Mouse (Mus musculus) liver, embryonic 16.5 days (tissue): ENCODE results near the gene Kif5c. TPM values are rescaled to one million over a fixed set of nuclear protein-coding genes. Genes with fewer than 3 reads are reported as not detected.
A peak's percentile ranks its signal among the peaks of the same experiment; 100 is the strongest.

Experiments used
- ATAC-seq: fragments of 200-750 bp; cut with Nextera tagmentation; 2 replicates; pipeline ENCODE4 v1.8.0; 2017; ENCODE audit warnings: low read depth, mild to moderate bottlenecking, moderate number of reproducible peaks, moderate library complexity
- H3K27ac ChIP-seq: fragments of 300-500 bp; sonication (generic); 2 replicates; pipeline ENCODE4 v1.5.1; 2014; ENCODE audit warnings: mild to moderate bottlenecking, low read length
- H3K27me3 ChIP-seq: fragments of 300-500 bp; sonication (generic); 2 replicates; pipeline ENCODE4 v1.6.1; 2014; ENCODE audit warnings: low read depth, low read length, mixed read lengths; ENCODE audit not compliant: control insufficient read depth, insufficient read depth
- H3K36me3 ChIP-seq: fragments of 300-500 bp; sonication (generic); 2 replicates; pipeline ENCODE4 v1.6.1; 2014; ENCODE audit warnings: mild to moderate bottlenecking; ENCODE audit not compliant: control insufficient read depth, insufficient read depth
- H3K4me1 ChIP-seq: fragments of 300-500 bp; sonication (generic); 2 replicates; pipeline ENCODE4 v1.6.1; 2014; ENCODE audit warnings: low read depth, low read length, mixed read lengths; ENCODE audit not compliant: control insufficient read depth
- H3K4me2 ChIP-seq: fragments of 300-500 bp; sonication (generic); 2 replicates; pipeline ENCODE4 v1.6.1; 2014; ENCODE audit warnings: low read depth, low read length, mixed read lengths
- H3K4me3 ChIP-seq: fragments of 300-500 bp; sonication (generic); 2 replicates; pipeline ENCODE4 v1.5.1; 2014; ENCODE audit warnings: low read depth, mild to moderate bottlenecking, low read length
- H3K9ac ChIP-seq: fragments of 300-500 bp; sonication (generic); 2 replicates; pipeline ENCODE4 v1.6.1; 2014; ENCODE audit warnings: low read depth, low read length
- H3K9me3 ChIP-seq: fragments of 300-500 bp; sonication (generic); replicated peaks from 2 replicates; pipeline ENCODE4 v1.6.1; 2016; ENCODE audit warnings: low read length; ENCODE audit not compliant: control insufficient read depth
- WGBS: fragments of 180-500 bp; shearing (Covaris S2); extraction: QIAGEN DNeasy Blood & Tissue Kit; methylation state at CpG from one replicate; pipeline ENCODE4 v1.1.7; 2014; ENCODE audit not compliant: insufficient replicate concordance; 5-methylcytosine and 5-hydroxymethylcytosine counted together
- polyA plus RNA-seq: library from polyadenylated mRNA; unstranded; fragments of >200 nt; fragmentation: Nextera tagmentation; extraction: Ambion mirVana; gene quantifications from 2 replicates; pipeline ENCODE4 v1.2.1, GENCODE M21; 2015

Kif5c gene
- polyA plus RNA-seq, 1 experiment from 2014 or later = 0.09 TPM

DNA sequence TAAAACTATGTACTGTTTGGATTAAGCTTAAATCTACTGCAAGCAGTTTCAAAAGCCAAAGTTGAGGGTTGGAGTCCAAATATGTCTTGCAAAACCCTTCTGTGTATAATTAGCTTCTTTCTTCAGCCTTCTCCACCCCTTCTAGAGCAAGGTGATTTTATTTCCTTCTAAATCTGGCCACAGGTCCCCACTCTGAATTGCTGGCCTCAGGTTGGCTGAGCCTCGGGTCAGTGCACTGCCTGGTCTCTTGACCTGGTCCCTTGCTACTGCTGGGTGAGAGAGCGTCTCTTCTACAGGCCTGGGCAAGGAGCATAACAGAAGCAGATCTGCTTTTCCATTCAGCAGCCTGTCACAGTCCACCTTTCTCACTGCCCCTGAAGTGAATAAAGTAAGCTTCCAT, 149.8 kb downstream of the Kif5c start:
- Histone ChIP-seq H3K36me3 (no peaks in the 10 kb centered on the region), H3K27ac (no peak overlapping the region), H3K4me1 (peaks cover 18% of the 10 kb centered on the region), H3K9ac (no peak overlapping the region), H3K27me3 (no peaks in the 10 kb centered on the region), H3K9me3 (no peaks in the 10 kb centered on the region), H3K4me3 (no peak overlapping the region), H3K4me2 (no peak overlapping the region)
- WGBS = 70% methylated on average over 2 of the region's 2 CpGs
- ATAC-seq = no peak

GRCm38 (mm10) chr2:49770440-49770839, 151.3 kb downstream of the Kif5c start:
- WGBS = 68% methylated on average over 5 of the region's 5 CpGs

DNA sequence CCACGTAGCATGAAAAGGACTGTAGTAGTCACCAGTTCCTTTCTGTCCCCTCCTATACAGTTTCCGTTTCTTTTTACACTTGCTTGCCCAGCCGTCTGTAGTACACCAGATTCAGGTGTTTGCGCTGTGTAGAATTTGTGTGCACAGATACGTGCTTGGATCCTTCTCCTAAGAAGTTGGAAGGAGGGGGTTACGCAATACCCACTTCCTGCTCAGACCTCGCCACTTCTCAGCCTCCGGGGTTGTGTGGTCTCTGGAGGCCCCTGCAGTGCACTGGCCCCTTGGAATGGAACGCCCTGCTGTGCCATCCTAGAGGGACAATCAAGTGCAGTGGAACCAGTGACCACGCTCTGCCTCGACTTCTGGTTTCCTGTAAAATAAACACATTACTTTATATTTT, 152.1 kb downstream of the Kif5c start:
- 19% methylated on average over 11 of the region's 11 CpGs for WGBS
- peaks cover 31% of the 10 kb centered on the region for H3K4me1 ChIP-seq
- H3K9ac ChIP-seq = no peak overlapping the region
- H3K27me3 ChIP-seq = no peaks in the 10 kb centered on the region
- H3K9me3 ChIP-seq = no peaks in the 10 kb centered on the region
- ATAC-seq = no peak
- no peak overlapping the region for H3K27ac ChIP-seq
- H3K4me3 ChIP-seq = no peak overlapping the region
- peak overlapping the region; percentile 4; the same call in 1 of the 2 replicates for H3K4me2 ChIP-seq
- H3K36me3 ChIP-seq = no peaks in the 10 kb centered on the region

More at GRCm38 (mm10) chr2:49770440-49770839, 151.3 kb downstream of the Kif5c start:
- no peak overlapping the region for H3K27ac ChIP-seq
- H3K4me3 ChIP-seq = no peak overlapping the region
- H3K9me3 ChIP-seq = no peaks in the 10 kb centered on the region
- H3K4me1 ChIP-seq = peaks cover 28% of the 10 kb centered on the region
- no peak overlapping the region for H3K9ac ChIP-seq
- H3K27me3 ChIP-seq = no peaks in the 10 kb centered on the region
- ATAC-seq = no peak
- no peak overlapping the region for H3K4me2 ChIP-seq
- no peaks in the 10 kb centered on the region for H3K36me3 ChIP-seq

- peak overlapping the region; percentile 85 for H3K27ac ChIP-seq
These were observed 154.3 kb downstream of the Kif5c start for GRCm38 (mm10) chr2:49773194-49773931.

DNA sequence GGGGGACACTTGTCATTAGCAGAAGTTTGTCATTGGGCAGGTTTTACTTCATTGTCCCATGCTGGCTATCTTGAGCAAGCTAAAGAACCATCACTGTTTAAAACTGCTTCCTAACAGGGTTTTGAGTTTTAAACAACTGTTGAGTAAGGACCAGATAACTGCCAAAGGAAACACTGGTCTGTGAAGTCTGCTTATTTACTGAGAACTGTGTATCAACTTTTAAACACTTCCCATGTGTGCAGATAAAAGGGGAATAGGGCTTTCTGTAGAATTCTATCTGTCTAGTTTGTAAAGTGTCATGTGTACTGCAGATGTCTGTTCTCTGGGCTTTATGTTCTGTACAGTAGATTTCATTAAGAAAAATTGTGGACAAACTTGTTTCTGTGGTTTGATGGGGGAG, 155.1 kb downstream of the Kif5c start:
- Histone ChIP-seq H3K9ac (no peak overlapping the region), H3K27ac (peak overlapping the region; percentile 85), H3K4me3 (no peak overlapping the region), H3K27me3 (no peaks in the 10 kb centered on the region), H3K4me2 (peak overlapping the region; percentile 40; the same call in 1 of the 2 replicates), H3K4me1 (peaks cover 31% of the 10 kb centered on the region), H3K9me3 (no peaks in the 10 kb centered on the region), H3K36me3 (no peaks in the 10 kb centered on the region)
- no peak for ATAC-seq

More at GRCm38 (mm10) chr2:49773194-49773931, 154.3 kb downstream of the Kif5c start:
- peaks cover 31% of the 10 kb centered on the region for H3K4me1 ChIP-seq
- no peak overlapping the region for H3K4me3 ChIP-seq
- peak; percentile 83 for ATAC-seq
- no peaks in the 10 kb centered on the region for H3K36me3 ChIP-seq
- H3K4me2 ChIP-seq = peak overlapping the region; percentile 40
- no peaks in the 10 kb centered on the region for H3K27me3 ChIP-seq
- H3K9ac ChIP-seq = peak overlapping the region; percentile 25; the same call in 1 of the 2 replicates
- 29% methylated on average over 10 of the region's 10 CpGs for WGBS
- no peaks in the 10 kb centered on the region for H3K9me3 ChIP-seq

GRCm38 (mm10) chr2:49775187-49775586, 156.1 kb downstream of the Kif5c start:
- no peaks in the 10 kb centered on the region for H3K27me3 ChIP-seq
- no peak overlapping the region for H3K4me2 ChIP-seq
- H3K9ac ChIP-seq = no peak overlapping the region
- no peak overlapping the region for H3K4me3 ChIP-seq
- H3K9me3 ChIP-seq = no peaks in the 10 kb centered on the region
- H3K4me1 ChIP-seq = peaks cover 31% of the 10 kb centered on the region
- 58% methylated on average over 4 of the region's 4 CpGs for WGBS
- ATAC-seq = no peak; the same call in 1 of the 2 replicates
- no peaks in the 10 kb centered on the region for H3K36me3 ChIP-seq
- H3K27ac ChIP-seq = peak overlapping the region; percentile 14

GRCm38 (mm10) chr2:49775735-49776134, 156.6 kb downstream of the Kif5c start:
- H3K36me3 ChIP-seq = no peaks in the 10 kb centered on the region
- H3K9ac ChIP-seq = no peak overlapping the region
- no peaks in the 10 kb centered on the region for H3K27me3 ChIP-seq
- H3K9me3 ChIP-seq = no peaks in the 10 kb centered on the region
- H3K4me2 ChIP-seq = no peak overlapping the region
- H3K27ac ChIP-seq = peak overlapping the region; percentile 14
- peaks cover 31% of the 10 kb centered on the region for H3K4me1 ChIP-seq
- ATAC-seq = no peak
- no peak overlapping the region for H3K4me3 ChIP-seq

DNA sequence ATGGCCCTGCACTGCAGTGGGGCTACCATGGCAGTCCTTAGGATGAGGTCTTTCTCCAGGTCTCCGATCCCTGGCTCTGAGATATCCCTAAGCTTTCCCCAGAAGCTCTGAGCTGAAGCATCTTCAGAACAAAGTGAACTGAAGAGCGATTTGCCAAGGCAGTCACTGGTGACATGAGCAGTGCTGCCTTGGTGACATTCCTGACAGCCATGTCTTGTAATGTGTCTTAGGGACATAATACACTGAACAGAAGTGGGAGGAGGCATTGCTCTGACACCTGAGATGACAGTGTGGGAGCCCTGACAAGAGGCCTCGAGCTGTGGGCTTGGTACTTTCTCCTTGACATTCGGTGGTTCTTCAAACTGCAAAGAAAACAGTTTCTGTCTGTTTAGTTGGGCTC, 157.3 kb downstream of the Kif5c start:
- H3K27ac ChIP-seq = no peak overlapping the region
- H3K36me3 ChIP-seq = no peaks in the 10 kb centered on the region
- no peaks in the 10 kb centered on the region for H3K9me3 ChIP-seq
- ATAC-seq = no peak
- H3K27me3 ChIP-seq = no peaks in the 10 kb centered on the region
- H3K4me3 ChIP-seq = no peak overlapping the region
- WGBS = 65% methylated on average over 4 of the region's 4 CpGs
- H3K9ac ChIP-seq = no peak overlapping the region
- H3K4me1 ChIP-seq = peaks cover 27% of the 10 kb centered on the region
- H3K4me2 ChIP-seq = no peak overlapping the region

GRCm38 (mm10) chr2:49787376-49788050, 168.4 kb downstream of the Kif5c start, which contains the start of gene Lypd6b:
Gene Lypd6b (plus strand): TSS chr2:49787688.
- ATAC-seq = 0 out of 2 replicates have a peak, but pooled peaks have one; percentile 16
- Histone ChIP-seq H3K4me2 (peak within 1 kb of the TSS; percentile 62), H3K36me3 (no peaks in the 10 kb centered on the region), H3K9ac (no peak within 1 kb of the TSS), H3K9me3 (no peaks in the 10 kb centered on the region), H3K4me3 (peak within 1 kb of the TSS; percentile 48), H3K27ac (no peak within 1 kb of the TSS), H3K27me3 (peaks cover 50% of the 10 kb centered on the region), H3K4me1 (peaks cover 2% of the 10 kb centered on the region; the same call in 1 of the 2 replicates)
- under 1% methylated on average over 73 of the region's 79 CpGs for WGBS
